Mouse (Mus musculus) liver, embryonic 14.5 days (tissue): ENCODE measurements around the gene Sbno2. TPM values are rescaled to one million over a fixed set of nuclear protein-coding genes. Genes with fewer than 3 reads are reported as not detected.

ENCODE experiments used
- ATAC-seq: fragments of 200-750 bp; cut with Nextera tagmentation; 2 replicates; pipeline ENCODE4 v1.8.0; 2017; ENCODE audit warnings: moderate number of reproducible peaks, mild to moderate bottlenecking, moderate library complexity; ENCODE audit not compliant: insufficient read depth
- DNase-seq, 3 experiments: peaks; one replicate each; pipeline ENCODE4 v3.0.0-alpha.2; 2012 to 2013; ENCODE audit warnings: low read depth in 3 of 3, low spot score in 3 of 3
- H3K27ac ChIP-seq: fragments of 300-500 bp; sonication (generic); 2 replicates; pipeline ENCODE4 v1.5.1; 2014; ENCODE audit warnings: moderate library complexity, mild to moderate bottlenecking, control low read depth, inconsistent platforms
- H3K27me3 ChIP-seq: fragments of 300-500 bp; sonication (generic); 2 replicates; pipeline ENCODE4 v1.6.1; 2014; ENCODE audit warnings: mild to moderate bottlenecking, low read length, moderate library complexity; ENCODE audit not compliant: control insufficient read depth, insufficient read depth
- H3K36me3 ChIP-seq: fragments of 300-500 bp; sonication (generic); replicated peaks from 2 replicates; pipeline ENCODE4 v1.6.1; 2014; ENCODE audit warnings: low read depth; ENCODE audit not compliant: control insufficient read depth, insufficient read depth
- H3K4me1 ChIP-seq, 2 experiments: fragments of 200-500 bp in 1 of 2; fragments of 300-500 bp in 1 of 2; sonication (generic) in 1 of 2; replicated peaks; 2 replicates each; pipeline ENCODE4 v1.6.1; 2012 to 2014; ENCODE audit warnings: antibody characterized with exemption in 1 of 2, inconsistent platforms in 1 of 2, low read length in 1 of 2; ENCODE audit not compliant: control insufficient read depth in 2 of 2, insufficient read depth in 2 of 2
- H3K4me2 ChIP-seq: fragments of 300-500 bp; sonication (generic); 2 replicates; pipeline ENCODE4 v1.6.1; 2014; ENCODE audit warnings: low read depth, mild to moderate bottlenecking, control low read depth, moderate library complexity
- H3K4me3 ChIP-seq, 2 experiments: fragments of 200-500 bp in 1 of 2; fragments of 300-500 bp in 1 of 2; sonication (generic) in 1 of 2; 2 replicates each; pipeline ENCODE4 v1.5.1; 2012 to 2014; ENCODE audit warnings: low read depth in 2 of 2, low read length in 2 of 2, mild to moderate bottlenecking in 2 of 2, control low read depth in 1 of 2, inconsistent platforms in 1 of 2, moderate library complexity in 1 of 2; ENCODE audit not compliant: insufficient read depth in 1 of 2
- H3K9ac ChIP-seq: fragments of 300-500 bp; sonication (generic); replicated peaks from 2 replicates; pipeline ENCODE4 v1.6.1; 2014; ENCODE audit warnings: mild to moderate bottlenecking, control low read depth, moderate library complexity
- H3K9me3 ChIP-seq: fragments of 300-500 bp; sonication (generic); 2 replicates; pipeline ENCODE4 v1.6.1; 2016; ENCODE audit warnings: low read length, mixed read lengths; ENCODE audit not compliant: control insufficient read depth
- CTCF ChIP-seq: IDR thresholded peaks from 2 replicates; pipeline ENCODE4 v1.5.1; 2016; ENCODE audit warnings: antibody characterized with exemption, low read depth, control low read depth
- EP300 ChIP-seq: IDR thresholded peaks from 2 replicates; pipeline ENCODE4 v1.6.1; 2016; ENCODE audit warnings: antibody characterized with exemption, low read depth
- WGBS: fragments of 180-500 bp; shearing (Covaris S2); extraction: QIAGEN DNeasy Blood & Tissue Kit; methylation state at CpG from one replicate; pipeline ENCODE4 v1.1.7; 2014; ENCODE audit not compliant: insufficient replicate concordance; 5-methylcytosine and 5-hydroxymethylcytosine counted together
- polyA plus RNA-seq, 2 experiments: library from polyadenylated mRNA; depleted of rRNA in 1 of 2; stranded (reverse) in 1 of 2; unstranded in 1 of 2; fragments of >200 nt; fragmentation: Nextera tagmentation in 1 of 2; extraction: Ambion mirVana in 1 of 2; gene quantifications; 2 replicates each; pipeline versions ENCODE4 v1.2.1 to v1.2.3; 2012 to 2014

Gene Sbno2
- polyA plus RNA-seq, 2 experiments: 6.6 to 10.0 TPM

GRCm38 (mm10) chr10:80032799-80033480 is 72.4 kb downstream of the Sbno2 start:
- no peak overlapping the region for H3K4me3 ChIP-seq
- H3K27ac ChIP-seq: no peak overlapping the region
- WGBS: 8% methylated on average over 5 of the region's 5 CpGs
- H3K9me3 ChIP-seq: no peaks in the 10 kb centered on the region
- TF ChIP-seq EP300 (no peak), CTCF (no peak)
- peaks cover 26% of the 10 kb centered on the region for H3K36me3 ChIP-seq
- ATAC-seq (peak; percentile 46), DNase-seq (no peak)
- H3K27me3 ChIP-seq: no peaks in the 10 kb centered on the region
- H3K4me1 ChIP-seq: peaks cover 12 to 22% of the 10 kb centered on the region in 2 experiments
- H3K9ac ChIP-seq: no peak overlapping the region
- no peak overlapping the region for H3K4me2 ChIP-seq

DNA sequence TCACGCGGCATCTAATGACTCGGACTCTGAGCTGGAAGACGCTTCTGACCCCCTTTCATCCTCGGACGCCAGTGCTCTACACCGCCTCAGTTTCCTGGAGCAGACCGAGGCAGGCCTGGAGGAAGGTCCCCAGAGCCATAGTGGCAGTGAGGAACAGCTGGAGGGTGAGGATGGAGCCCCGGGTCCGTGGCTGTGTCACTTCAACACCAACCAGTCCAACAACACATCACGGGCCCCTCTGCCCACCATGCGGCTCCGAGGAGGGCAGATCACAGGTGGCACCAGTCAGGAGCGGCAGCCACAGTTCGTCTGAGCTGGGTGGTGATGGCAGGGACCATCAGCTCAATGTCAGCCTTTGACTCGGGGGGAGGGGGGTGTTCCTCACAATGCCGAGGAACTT is 74.6 kb downstream of the Sbno2 start:
- no peaks in the 10 kb centered on the region for H3K9me3 ChIP-seq
- H3K4me2 ChIP-seq: no peak overlapping the region
- peaks cover 14 to 22% of the 10 kb centered on the region in 2 experiments for H3K4me1 ChIP-seq
- no peak for ATAC-seq
- no peak for TF ChIP-seq CTCF
- no peaks in the 10 kb centered on the region for H3K27me3 ChIP-seq
- H3K9ac ChIP-seq: no peak overlapping the region
- peaks cover 7% of the 10 kb centered on the region for H3K36me3 ChIP-seq
- DNase-seq: no peak
- WGBS: 72% methylated on average over 17 of the region's 17 CpGs
- H3K27ac ChIP-seq: no peak overlapping the region
- H3K4me3 ChIP-seq: no peak overlapping the region

GRCm38 (mm10) chr10:80030191-80030590 is 75.2 kb downstream of the Sbno2 start:
- H3K4me3 ChIP-seq: no peak overlapping the region
- no peak for TF ChIP-seq EP300
- TF ChIP-seq CTCF: no peak
- DNase-seq: no peak
- peaks cover 2% of the 10 kb centered on the region for H3K36me3 ChIP-seq
- no peak for ATAC-seq
- H3K27ac ChIP-seq: no peak overlapping the region
- no peak overlapping the region for H3K4me2 ChIP-seq
- no peaks in the 10 kb centered on the region for H3K9me3 ChIP-seq
- H3K27me3 ChIP-seq: no peaks in the 10 kb centered on the region
- no peak overlapping the region for H3K9ac ChIP-seq
- 63% methylated on average over 9 of the region's 9 CpGs for WGBS
- H3K4me1 ChIP-seq: peaks cover 14 to 22% of the 10 kb centered on the region in 2 experiments

- no peak for TF ChIP-seq EP300
- no peak for TF ChIP-seq CTCF
- Histone ChIP-seq H3K9me3 (no peaks in the 10 kb centered on the region), H3K27me3 (no peaks in the 10 kb centered on the region), H3K9ac (no peak overlapping the region), H3K27ac (no peak overlapping the region), H3K36me3 (no peaks in the 10 kb centered on the region; the same call in none of the 2 replicates), H3K4me1 (peaks cover 10 to 15% of the 10 kb centered on the region in 2 experiments), H3K4me3 (no peak overlapping the region), H3K4me2 (no peak overlapping the region)
- WGBS: 86% methylated on average over 13 of the region's 13 CpGs
- DNase-seq (no peak), ATAC-seq (no peak)
Observed at GRCm38 (mm10) chr10:80028521-80028846, 76.9 kb downstream of the Sbno2 start.

DNA sequence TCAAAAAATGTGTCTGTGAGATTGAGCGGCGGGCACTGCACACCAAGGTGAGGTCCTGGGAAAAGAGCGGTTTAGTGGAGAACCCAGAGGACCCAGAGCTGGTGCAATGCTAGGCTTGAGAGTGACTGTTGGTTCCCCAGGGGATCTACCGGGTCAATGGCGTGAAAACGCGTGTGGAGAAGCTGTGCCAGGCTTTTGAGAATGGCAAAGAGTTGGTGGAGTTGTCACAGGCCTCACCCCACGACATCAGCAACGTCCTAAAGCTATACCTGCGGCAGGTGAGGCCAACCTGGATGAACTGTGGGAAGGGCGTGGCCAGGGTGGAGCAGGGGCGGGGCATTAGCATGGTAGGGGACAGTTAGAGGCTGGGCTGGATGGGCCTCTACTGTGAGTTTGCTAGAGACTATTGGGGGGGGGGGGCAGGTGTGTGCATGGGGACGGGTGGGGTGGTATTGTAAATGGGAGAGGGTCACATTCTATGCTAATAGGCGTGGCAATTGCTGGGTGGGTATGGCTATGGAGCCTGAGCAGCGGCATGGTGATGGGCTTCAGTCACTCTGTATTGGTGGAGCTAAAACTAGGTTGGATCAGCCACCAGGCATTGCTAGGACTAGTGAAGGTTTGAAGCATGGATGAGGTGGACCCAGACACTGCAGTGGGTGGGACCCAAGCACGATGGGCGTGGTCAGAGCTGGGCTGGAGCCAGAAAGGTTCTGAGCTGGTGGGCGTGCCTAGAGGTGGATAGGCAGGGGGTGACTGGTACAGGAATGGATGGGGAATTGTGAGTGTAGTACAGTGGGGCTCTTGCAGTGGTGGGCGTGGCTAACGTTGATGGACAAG is 77.5 kb downstream of the Sbno2 start:
- Histone ChIP-seq H3K4me2 (no peak overlapping the region), H3K4me3 (no peak overlapping the region), H3K36me3 (no peaks in the 10 kb centered on the region; the same call in none of the 2 replicates), H3K9me3 (no peaks in the 10 kb centered on the region), H3K27ac (no peak overlapping the region), H3K9ac (no peak overlapping the region), H3K4me1 (peaks cover 7 to 12% of the 10 kb centered on the region in 2 experiments), H3K27me3 (no peaks in the 10 kb centered on the region)
- 59% methylated on average over 20 of the region's 20 CpGs for WGBS
- TF ChIP-seq CTCF: no peak
- TF ChIP-seq EP300: no peak
- ATAC-seq: peak; percentile 27; the same call in 1 of the 2 replicates
- DNase-seq: no peak
